In the genomic region with DNA sequence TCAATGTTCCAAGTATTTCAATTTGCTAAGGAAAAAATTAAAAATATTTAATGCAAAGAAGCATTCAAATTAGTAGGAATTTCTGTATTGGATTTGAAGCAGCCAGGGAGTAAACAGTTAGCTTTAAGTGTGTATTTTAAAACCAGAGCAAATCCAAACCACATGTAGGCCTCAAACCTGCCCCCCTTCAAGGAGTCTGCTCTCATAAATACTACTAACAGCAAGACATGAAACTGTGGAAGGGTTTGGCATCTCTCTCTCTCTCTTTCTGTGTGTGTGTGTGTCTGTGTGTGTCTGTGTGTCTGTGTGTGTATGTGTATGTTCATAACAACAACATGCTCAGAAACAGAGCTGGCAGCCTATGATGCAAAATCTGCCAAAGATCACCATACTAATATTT, we compare ENCODE assay signal across 14 mouse cellular contexts.
"Had no signal": no experiment of that assay in that cellular context is flagged by ENCODE, and none has a peak within 500 bp of the region (broad histone marks: within the 10 kb centered on the region; RNA-seq: fewer than 3 reads in every experiment).

No protein-coding gene starts in this region.

- H3K9me3 ChIP-seq: kidney, embryonic 15.5 days; midbrain, embryonic 12.5 days; neural tube, embryonic 13.5 days had no signal

- H3K36me3 ChIP-seq: kidney, embryonic 15.5 days; limb, embryonic 12.5 days; midbrain, embryonic 12.5 days; neural tube, embryonic 13.5 days had no signal

- H3K27ac ChIP-seq: kidney, embryonic 15.5 days; left cerebral cortex, adult 2 months; limb, embryonic 12.5 days; liver, embryonic 14.5 days; midbrain, embryonic 12.5 days; neural tube, embryonic 13.5 days had no signal

- H3K27me3 ChIP-seq: kidney, embryonic 15.5 days; limb, embryonic 12.5 days; midbrain, embryonic 12.5 days; neural tube, embryonic 13.5 days had no signal

- H3K4me1 ChIP-seq: kidney, embryonic 15.5 days; midbrain, embryonic 12.5 days had no signal

- H3K4me2 ChIP-seq: kidney, embryonic 15.5 days; limb, embryonic 12.5 days; midbrain, embryonic 12.5 days; neural tube, embryonic 13.5 days had no signal

- H3K9ac ChIP-seq: kidney, embryonic 15.5 days; limb, embryonic 12.5 days; liver, embryonic 14.5 days; midbrain, embryonic 12.5 days; neural tube, embryonic 13.5 days had no signal

- H3K4me3 ChIP-seq: kidney, embryonic 15.5 days; left cerebral cortex, adult 2 months; limb, embryonic 12.5 days; midbrain, embryonic 12.5 days; neural tube, embryonic 13.5 days had no signal

- ATAC-seq: midbrain, embryonic 16.5 days had no signal

- DNase-seq: kidney, adult 2 months; kidney, postnatal 14 days; lung, adult 2 months; lung, postnatal 14 days; right cerebral cortex, postnatal 25 days; thymus, adult 18-20 months; thymus, postnatal 14 days had no signal
